Mouse (Mus musculus): ENCODE data around the gene Cd300ld5.
"Not testable (repeated sequence)": the region's sequence is repeated elsewhere in the genome, so short reads cannot be mapped to it uniquely, and the experiment has no call there.

Cd300ld5 gene

GRCm38 (mm10) chr11:115048259-115048658, 10.7 kb upstream of the Cd300ld5 start, which contains the start of gene Cd300ld3:
TSS of gene Cd300ld3 (minus strand) at chr11:115048409.
- DNase-seq (ENCODE audit: low read depth), result no peak

GRCm38 (mm10) chr11:115026912-115027311, 10.7 kb downstream of the Cd300ld5 start, which contains the start of gene Cd300ld4:
TSS of gene Cd300ld4 (minus strand) at chr11:115027012.
- DNase-seq (ENCODE audit: low read depth), result not testable (repeated sequence)

GRCm38 (mm10) chr11:115016093-115016492, 21.5 kb downstream of the Cd300ld5 start, which contains the start of gene Cd300ld2:
TSS of gene Cd300ld2 (minus strand) at chr11:115016193.
- DNase-seq (ENCODE audit: low read depth), result not testable (repeated sequence)

- DNase-seq (ENCODE audit: low read depth), result no peak
These were observed 33.5 kb downstream of the Cd300ld5 start for GRCm38 (mm10) chr11:115004070-115004469.

GRCm38 (mm10) chr11:115001474-115002040, 36.0 kb downstream of the Cd300ld5 start, which contains the start of gene Cd300c2:
TSS of gene Cd300c2 (minus strand) at chr11:115001880.
- DNase-seq (ENCODE audit: low read depth), result no peak

GRCm38 (mm10) chr11:114989793-114990192, 47.8 kb downstream of the Cd300ld5 start, which contains the start of gene Cd300ld:
TSS of gene Cd300ld (minus strand) at chr11:114989922.
- DNase-seq (ENCODE audit: low read depth), result no peak

- DNase-seq (ENCODE audit: low read depth), result no peak
These were observed 55.7 kb downstream of the Cd300ld5 start for GRCm38 (mm10) chr11:114981866-114982265.
